Mouse (Mus musculus): ENCODE data around the gene Gm13083.
"Not testable (repeated sequence)": the region's sequence is repeated elsewhere in the genome, so short reads cannot be mapped to it uniquely, and the experiment has no call there.

The Gm13083 gene

GRCm38 (mm10) chr4:143614703-143615102 is at the start of gene Gm13083:
TSS of gene Gm13083 (plus strand) at chr4:143615003.
- DNase-seq (ENCODE audit: low spot score), result not testable (repeated sequence)

- DNase-seq (ENCODE audit: low spot score), result not testable (repeated sequence)
Observed at GRCm38 (mm10) chr4:143611927-143612326, 2.9 kb upstream of the Gm13083 start.

- not testable (repeated sequence) for DNase-seq (ENCODE audit: low spot score)
Observed at GRCm38 (mm10) chr4:143618101-143618500, 3.3 kb downstream of the Gm13083 start.

- DNase-seq (ENCODE audit: low spot score), result not testable (repeated sequence)
Observed at GRCm38 (mm10) chr4:143657146-143657545, 42.3 kb downstream of the Gm13083 start, which contains the start of gene Gm13088. TSS of gene Gm13088 (minus strand) at chr4:143657246.
